Mouse (Mus musculus) heart, embryonic 16.5 days (tissue): ENCODE data around the gene Fbxl8. TPM values are rescaled to one million over a fixed set of nuclear protein-coding genes. Genes with fewer than 3 reads are reported as not detected.

Source experiments
- ATAC-seq: fragments of 200-750 bp; cut with Nextera tagmentation; replicated peaks from 2 replicates; pipeline ENCODE4 v1.8.0; 2017; ENCODE audit warnings: moderate number of reproducible peaks; ENCODE audit not compliant: insufficient read depth, low FRiP score; ENCODE audit errors: extremely low read depth
- H3K27ac ChIP-seq: fragments of 300-500 bp; sonication (generic); 2 replicates; pipeline ENCODE4 v1.5.1; 2014; ENCODE audit warnings: mild to moderate bottlenecking, low read length, control low read depth, moderate library complexity
- H3K27me3 ChIP-seq: fragments of 300-500 bp; sonication (generic); 2 replicates; pipeline ENCODE4 v1.6.1; 2014; ENCODE audit warnings: low read length, mixed read lengths; ENCODE audit not compliant: control insufficient read depth, insufficient read depth
- H3K36me3 ChIP-seq: fragments of 300-500 bp; sonication (generic); 2 replicates; pipeline ENCODE4 v1.6.1; 2014; ENCODE audit not compliant: control insufficient read depth, insufficient read depth
- H3K4me1 ChIP-seq: fragments of 300-500 bp; sonication (generic); 2 replicates; pipeline ENCODE4 v1.6.1; 2014; ENCODE audit warnings: low read length, mixed read lengths; ENCODE audit not compliant: control insufficient read depth, insufficient read depth
- H3K4me2 ChIP-seq: fragments of 300-500 bp; sonication (generic); 2 replicates; pipeline ENCODE4 v1.6.1; 2014; ENCODE audit warnings: low read depth, mild to moderate bottlenecking, control low read depth, low read length
- H3K4me3 ChIP-seq: fragments of 300-500 bp; sonication (generic); 2 replicates; pipeline ENCODE4 v1.5.1; 2014; ENCODE audit warnings: mild to moderate bottlenecking, control low read depth, low read length
- H3K9ac ChIP-seq: fragments of 300-500 bp; sonication (generic); 2 replicates; pipeline ENCODE4 v1.6.1; 2014; ENCODE audit warnings: low read length, control low read depth
- H3K9me3 ChIP-seq: fragments of 300-500 bp; sonication (generic); replicated peaks from 2 replicates; pipeline ENCODE4 v1.6.1; 2016; ENCODE audit warnings: low read length; ENCODE audit not compliant: control insufficient read depth
- WGBS: fragments of 180-500 bp; shearing (Covaris S2); extraction: QIAGEN DNeasy Blood & Tissue Kit; methylation state at CpG from one replicate; pipeline ENCODE4 v1.1.7; 2014; 5-methylcytosine and 5-hydroxymethylcytosine counted together
- polyA plus RNA-seq: library from polyadenylated mRNA; unstranded; fragments of >200 nt; fragmentation: Nextera tagmentation; extraction: Ambion mirVana; gene quantifications from 2 replicates; pipeline ENCODE4 v1.2.1, GENCODE M21; 2015

Fbxl8 gene
- polyA plus RNA-seq, 1 experiment from 2014 or later: 5.0 TPM

DNA sequence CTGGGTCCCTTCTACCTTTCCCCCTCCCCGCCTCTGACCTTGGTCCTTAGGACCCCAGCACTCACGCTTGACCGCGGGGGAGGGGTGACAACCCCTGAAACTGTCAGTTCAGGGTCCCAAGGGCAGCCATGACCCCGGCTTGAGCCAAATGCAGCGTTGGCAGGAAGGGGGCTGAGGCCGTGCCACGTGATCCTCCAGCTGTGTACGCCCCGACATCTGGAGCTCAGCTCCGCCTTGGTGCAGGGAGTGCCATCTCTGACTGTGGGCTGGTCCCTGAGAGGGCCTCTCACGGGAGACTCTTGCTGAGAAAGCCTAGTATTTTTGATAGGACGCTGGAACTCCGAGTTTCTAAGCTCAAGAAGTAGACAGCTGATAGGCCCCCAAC lies 9.5 kb upstream of the Fbxl8 start, which contains the start of gene B3gnt9:
Gene B3gnt9 (minus strand): TSS at position 188 of the 385 bp plus-strand sequence.
- 2% methylated on average over 14 of the region's 14 CpGs for WGBS
- Histone ChIP-seq H3K27me3 (peaks cover 17% of the 10 kb centered on the region), H3K4me1 (peaks cover 31% of the 10 kb centered on the region), H3K9me3 (no peaks in the 10 kb centered on the region), H3K36me3 (peaks cover 25% of the 10 kb centered on the region), H3K4me2 (peak within 1 kb of the TSS; percentile 99), H3K9ac (peak within 1 kb of the TSS; percentile 87), H3K27ac (peak within 1 kb of the TSS; percentile 83), H3K4me3 (peak within 1 kb of the TSS; percentile 83)
- peak; percentile 68 for ATAC-seq

DNA sequence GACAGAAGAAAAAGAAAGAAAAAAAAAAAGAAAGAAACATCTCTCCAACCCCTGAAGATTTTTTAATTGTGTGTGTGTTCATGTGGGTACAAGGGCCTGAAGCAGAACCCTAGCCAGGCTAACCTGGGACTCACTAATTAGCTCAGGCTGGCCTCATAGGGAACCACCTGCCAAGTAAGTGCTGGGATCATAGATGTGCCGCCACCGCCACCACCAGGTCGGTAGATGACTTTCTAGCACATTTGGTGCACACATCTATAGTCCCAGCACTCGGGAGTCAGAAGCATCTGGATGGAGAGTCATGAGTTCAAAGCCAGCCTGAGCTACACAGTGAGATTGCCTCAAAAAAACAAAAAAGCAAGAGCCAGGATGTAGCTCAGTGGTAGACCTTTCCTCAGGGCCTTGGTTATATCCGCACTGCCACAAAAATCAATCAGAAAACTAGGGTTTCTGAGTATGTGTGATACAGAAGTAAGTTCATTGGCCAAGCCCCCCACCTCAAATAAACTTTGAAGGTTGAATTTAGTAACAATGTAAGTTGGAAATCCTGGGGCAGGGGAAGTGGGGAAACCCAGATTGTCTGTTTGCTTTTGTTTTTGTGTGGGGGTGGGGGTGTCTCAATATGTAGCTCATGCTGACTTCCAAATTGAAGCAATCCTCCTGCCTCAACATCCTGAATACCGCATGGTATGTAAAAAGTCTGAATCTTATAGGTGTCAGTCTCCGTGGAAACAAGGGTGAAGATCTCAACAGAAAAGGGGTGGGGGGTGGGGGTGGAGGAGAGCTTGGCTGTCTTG lies 6.9 kb upstream of the Fbxl8 start:
- ATAC-seq: no peak
- peaks cover 32% of the 10 kb centered on the region for H3K4me1 ChIP-seq
- no peak overlapping the region for H3K4me2 ChIP-seq
- H3K27me3 ChIP-seq: peaks cover 24% of the 10 kb centered on the region
- peaks cover 4% of the 10 kb centered on the region for H3K9me3 ChIP-seq
- no peak overlapping the region for H3K27ac ChIP-seq
- peaks cover 6% of the 10 kb centered on the region; the same call in 1 of the 2 replicates for H3K36me3 ChIP-seq
- H3K4me3 ChIP-seq: no peak overlapping the region
- no peak overlapping the region for H3K9ac ChIP-seq
- 73% methylated on average over 7 of the region's 7 CpGs for WGBS

DNA sequence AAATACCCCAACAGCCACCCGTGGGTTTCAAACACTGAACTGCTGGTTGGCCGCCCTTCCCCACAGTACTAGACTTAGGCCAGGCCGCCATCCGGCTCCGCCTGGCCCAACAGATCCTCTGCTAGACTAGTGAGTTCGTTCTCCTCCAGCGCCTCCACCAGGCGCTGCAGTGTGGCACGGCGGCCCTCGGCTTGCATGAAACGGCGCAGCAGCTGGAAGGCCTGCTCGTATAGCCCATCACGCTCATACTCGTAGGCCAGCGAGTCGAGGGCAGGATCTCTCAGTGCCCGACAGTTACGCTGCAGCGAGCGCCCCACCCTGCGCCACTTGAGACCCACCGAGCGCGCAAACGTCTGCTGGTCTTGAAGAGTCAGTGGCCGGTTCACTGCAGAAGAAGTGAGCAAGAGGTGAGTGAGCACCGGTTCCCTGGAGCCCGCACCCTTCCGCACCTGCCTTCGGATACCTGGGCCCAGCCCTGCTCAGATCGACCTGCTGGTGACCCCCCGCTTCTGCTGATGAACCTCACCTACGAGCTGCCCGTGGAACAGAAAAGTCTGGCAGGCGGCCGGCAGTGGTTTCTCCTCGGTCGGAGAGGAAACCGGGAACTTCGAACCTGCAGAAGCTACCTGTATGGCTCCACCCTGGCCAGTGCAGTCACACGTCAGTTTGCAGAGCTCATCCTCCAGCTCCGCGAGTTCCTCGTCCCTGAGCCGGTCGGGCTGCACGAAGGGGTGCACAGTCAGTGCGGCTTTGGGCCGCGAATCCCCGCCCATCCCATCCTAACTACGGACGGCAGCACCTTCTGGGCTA lies 5.3 kb upstream of the Fbxl8 start:
- Histone ChIP-seq H3K4me2 (peak overlapping the region; percentile 93), H3K4me1 (peaks cover 22% of the 10 kb centered on the region), H3K36me3 (no peaks in the 10 kb centered on the region), H3K9me3 (peaks cover 4% of the 10 kb centered on the region), H3K4me3 (peak overlapping the region; percentile 57), H3K27me3 (peaks cover 24% of the 10 kb centered on the region), H3K27ac (no peak overlapping the region), H3K9ac (peak overlapping the region; percentile 59)
- ATAC-seq: no peak
- 7% methylated on average over 55 of the region's 55 CpGs for WGBS

DNA sequence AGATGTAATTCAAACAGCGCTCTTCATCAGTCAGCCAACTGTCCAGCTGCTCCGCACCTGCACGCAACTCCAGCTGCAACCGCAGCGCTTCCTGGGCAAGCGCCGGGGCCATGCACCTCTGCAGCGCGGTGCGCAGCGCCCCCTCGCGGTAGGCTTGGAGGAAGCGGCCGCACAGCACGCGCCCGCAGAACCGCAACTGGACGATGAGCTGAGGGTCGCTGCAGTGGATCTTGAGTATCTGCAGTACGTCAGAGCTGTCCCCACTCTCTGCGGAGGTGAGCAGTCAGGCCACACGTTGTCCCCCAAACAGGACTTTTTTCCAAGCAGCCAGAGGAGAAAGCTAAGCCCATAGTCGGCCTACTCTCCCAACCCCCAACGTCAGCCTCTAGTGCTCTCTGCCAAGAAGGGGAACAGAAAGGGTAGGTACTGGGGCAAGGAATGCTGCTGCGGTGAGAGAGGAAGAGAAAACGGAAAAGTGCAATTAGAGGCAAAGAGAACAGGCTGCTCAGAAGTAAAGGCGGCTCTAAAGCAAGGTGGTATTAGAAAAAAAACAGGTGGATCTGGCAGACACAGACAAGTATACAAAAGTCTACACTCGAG lies 4.6 kb upstream of the Fbxl8 start:
- peaks cover 4% of the 10 kb centered on the region for H3K9me3 ChIP-seq
- peak overlapping the region; percentile 57 for H3K4me3 ChIP-seq
- 4% methylated on average over 30 of the region's 30 CpGs for WGBS
- 0 out of 2 replicates have a peak, but pooled peaks have one; percentile 12 for ATAC-seq
- peaks cover 24% of the 10 kb centered on the region for H3K27me3 ChIP-seq
- peak overlapping the region; percentile 59 for H3K9ac ChIP-seq
- H3K4me1 ChIP-seq: peaks cover 21% of the 10 kb centered on the region
- no peak overlapping the region for H3K27ac ChIP-seq
- peak overlapping the region; percentile 93 for H3K4me2 ChIP-seq
- no peaks in the 10 kb centered on the region for H3K36me3 ChIP-seq

DNA sequence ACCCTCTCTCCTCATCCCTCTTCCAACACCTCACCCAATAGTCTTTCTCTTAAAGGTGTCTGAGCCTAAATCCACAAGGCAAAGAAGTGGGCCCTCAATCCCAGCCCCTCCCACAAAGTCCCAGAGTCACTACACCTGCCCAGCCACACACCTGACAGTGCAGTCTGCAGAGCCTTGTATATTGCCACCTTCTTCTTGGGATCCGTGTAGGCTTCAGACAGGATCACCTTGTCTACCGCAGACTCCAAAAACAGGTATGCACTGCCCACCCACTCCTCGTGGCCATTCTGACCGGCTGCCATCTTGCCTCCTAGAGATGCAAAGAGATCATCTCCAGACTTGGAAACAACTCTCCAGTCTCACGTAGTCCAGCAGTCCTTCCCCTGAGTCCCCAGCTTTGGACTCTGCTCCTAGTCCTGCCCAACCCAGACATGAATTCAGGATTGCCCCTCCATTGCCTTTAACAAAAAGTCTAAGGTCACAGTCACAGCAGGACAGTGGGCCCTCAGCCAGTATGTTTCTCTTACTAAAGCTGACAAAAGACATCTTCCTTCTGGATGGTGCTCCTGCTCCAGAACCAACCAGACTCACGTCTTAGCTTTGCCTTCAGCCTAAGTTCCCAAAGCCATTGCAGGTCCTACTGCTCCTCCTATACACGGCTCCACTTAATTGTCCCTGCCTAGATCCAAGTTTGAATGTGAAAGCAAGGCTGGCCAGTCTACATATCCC lies 3.9 kb upstream of the Fbxl8 start:
- ATAC-seq: no peak
- no peak overlapping the region for H3K4me2 ChIP-seq

DNA sequence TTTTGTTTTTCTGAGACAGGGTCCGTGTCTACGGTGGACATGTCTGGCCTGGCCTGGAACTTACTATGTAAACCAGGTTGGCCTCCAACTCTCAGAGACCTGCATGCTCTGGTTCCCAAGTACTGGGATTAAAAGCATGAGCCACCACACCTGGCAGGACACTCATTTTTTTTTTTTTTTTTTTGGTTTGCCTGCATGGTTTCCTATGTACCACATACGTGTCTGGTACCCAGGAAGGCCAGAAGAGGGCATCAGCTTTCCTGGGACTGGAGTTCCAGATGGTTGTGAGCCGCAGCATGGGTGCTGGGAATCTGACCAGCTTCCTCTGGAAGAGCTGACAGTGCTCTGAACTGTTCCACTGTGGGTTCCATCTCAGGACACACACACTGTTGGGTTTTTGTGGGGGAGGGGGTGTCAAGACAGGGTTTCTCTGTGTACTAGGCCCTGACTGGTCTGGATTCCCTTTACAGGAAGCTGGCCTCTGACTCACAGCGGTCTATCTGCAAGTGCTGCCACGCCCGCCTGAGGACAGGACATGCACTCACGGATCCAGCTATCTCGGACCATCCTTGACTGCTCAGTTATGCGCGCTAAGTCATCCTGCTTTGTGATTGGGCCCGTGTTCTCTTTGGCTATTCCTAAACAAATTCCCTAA lies 3.0 kb upstream of the Fbxl8 start:
- 85% methylated on average over 12 of the region's 12 CpGs for WGBS

More for the DNA sequence above, 3.9 kb upstream of the Fbxl8 start:
- H3K4me1 ChIP-seq: peaks cover 22% of the 10 kb centered on the region
- peaks cover 4% of the 10 kb centered on the region for H3K9me3 ChIP-seq
- no peaks in the 10 kb centered on the region for H3K36me3 ChIP-seq
- H3K4me3 ChIP-seq: no peak overlapping the region
- 68% methylated on average over 7 of the region's 7 CpGs for WGBS
- no peak overlapping the region for H3K27ac ChIP-seq
- H3K9ac ChIP-seq: no peak overlapping the region
- H3K27me3 ChIP-seq: peaks cover 24% of the 10 kb centered on the region

DNA sequence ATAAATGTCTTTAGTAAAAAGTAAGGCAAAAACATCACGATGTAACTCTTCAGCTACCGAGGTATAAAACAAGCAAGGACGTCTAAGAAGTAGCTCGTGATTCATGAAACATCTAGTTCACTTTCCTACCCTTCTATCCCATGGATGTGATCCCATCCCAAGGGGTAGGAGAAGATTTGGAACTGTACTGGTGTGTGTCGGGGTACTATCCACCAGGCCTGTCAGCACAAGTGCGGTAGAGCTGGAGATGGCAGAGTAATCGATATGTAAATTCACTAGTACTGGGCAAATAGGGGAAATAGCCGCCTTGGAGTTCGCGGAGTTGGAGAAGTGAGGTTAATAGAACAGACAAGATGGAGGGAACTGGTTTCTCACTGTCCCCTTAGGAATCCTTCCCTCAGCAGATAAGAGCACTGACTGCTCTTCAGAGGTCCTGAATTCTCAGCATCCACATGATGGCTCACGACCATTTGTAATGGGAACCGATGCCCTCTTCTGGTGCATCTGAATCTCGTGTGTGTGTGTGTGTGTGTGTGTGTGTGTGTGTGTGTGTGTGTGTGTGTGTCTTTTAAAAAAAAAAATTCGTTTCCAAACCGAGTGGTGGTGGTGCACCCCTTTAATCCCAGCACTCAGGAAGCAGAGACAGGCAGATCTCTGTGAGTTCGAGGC lies 1.1 kb upstream of the Fbxl8 start:
- peaks cover 4% of the 10 kb centered on the region for H3K9me3 ChIP-seq
- peaks cover 27% of the 10 kb centered on the region for H3K4me1 ChIP-seq
- no peaks in the 10 kb centered on the region for H3K36me3 ChIP-seq
- H3K4me2 ChIP-seq: peak overlapping the region; percentile 92
- 45% methylated on average over 16 of the region's 16 CpGs for WGBS
- H3K4me3 ChIP-seq: no peak overlapping the region; the same call in 1 of the 2 replicates
- no peak overlapping the region; the same call in 1 of the 2 replicates for H3K9ac ChIP-seq
- no peak for ATAC-seq
- peaks cover 34% of the 10 kb centered on the region for H3K27me3 ChIP-seq
- no peak overlapping the region for H3K27ac ChIP-seq

More for the DNA sequence above, 3.0 kb upstream of the Fbxl8 start:
- Histone ChIP-seq H3K4me3 (no peak overlapping the region), H3K9ac (no peak overlapping the region), H3K4me2 (no peak overlapping the region), H3K36me3 (no peaks in the 10 kb centered on the region), H3K27me3 (peaks cover 24% of the 10 kb centered on the region), H3K9me3 (peaks cover 4% of the 10 kb centered on the region), H3K4me1 (peaks cover 22% of the 10 kb centered on the region), H3K27ac (no peak overlapping the region)
- ATAC-seq: no peak

DNA sequence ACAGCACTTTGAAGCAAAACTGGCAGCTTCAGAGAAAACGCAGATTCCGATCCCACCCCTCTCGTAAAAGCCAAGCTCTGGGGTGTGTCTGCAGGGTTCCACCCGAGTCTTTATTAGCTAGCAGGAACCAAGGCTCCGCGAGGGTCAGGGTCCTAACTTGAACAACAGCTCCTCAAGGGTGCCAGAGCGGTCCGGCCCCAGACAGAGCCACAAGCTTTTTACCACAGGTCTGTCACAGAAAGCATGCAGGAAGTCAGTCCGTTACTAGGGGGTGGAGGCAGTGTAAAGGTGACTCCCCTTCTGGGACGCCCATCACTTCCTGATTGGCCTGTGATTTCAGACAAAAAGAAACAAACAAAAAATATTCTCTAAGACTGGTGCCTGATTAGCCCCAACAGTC lies 680 bp downstream of the Fbxl8 start:
- Histone ChIP-seq H3K9me3 (peaks cover 4% of the 10 kb centered on the region), H3K27me3 (peaks cover 37% of the 10 kb centered on the region), H3K4me2 (peak overlapping the region; percentile 92), H3K4me3 (peak overlapping the region; percentile 76), H3K27ac (no peak overlapping the region), H3K9ac (peak overlapping the region; percentile 81), H3K36me3 (no peaks in the 10 kb centered on the region), H3K4me1 (peaks cover 28% of the 10 kb centered on the region)
- ATAC-seq: no peak
- WGBS: 16% methylated on average over 10 of the region's 10 CpGs
